Mouse (Mus musculus): ENCODE data around the gene Ercc5.

Gene Ercc5

DNA sequence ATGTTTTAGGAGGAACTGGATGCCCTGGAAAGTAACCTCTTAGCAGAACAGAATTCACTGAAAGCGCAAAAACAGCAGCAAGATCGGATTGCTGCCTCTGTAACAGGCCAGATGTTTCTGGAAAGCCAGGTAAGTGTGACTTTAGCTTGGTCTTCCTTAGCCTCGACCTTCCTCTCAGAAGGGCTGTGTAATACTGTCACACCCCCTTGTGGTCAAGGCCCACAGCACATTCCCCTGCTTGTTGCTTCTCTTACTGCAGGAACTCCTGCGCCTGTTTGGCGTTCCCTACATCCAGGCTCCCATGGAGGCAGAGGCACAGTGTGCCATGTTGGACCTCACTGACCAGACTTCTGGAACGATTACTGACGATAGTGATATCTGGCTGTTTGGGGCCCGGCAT, 26.4 kb downstream of the Ercc5 start:
- DNase-seq (ENCODE audit: low spot score in 2 of 2): no peak

DNA sequence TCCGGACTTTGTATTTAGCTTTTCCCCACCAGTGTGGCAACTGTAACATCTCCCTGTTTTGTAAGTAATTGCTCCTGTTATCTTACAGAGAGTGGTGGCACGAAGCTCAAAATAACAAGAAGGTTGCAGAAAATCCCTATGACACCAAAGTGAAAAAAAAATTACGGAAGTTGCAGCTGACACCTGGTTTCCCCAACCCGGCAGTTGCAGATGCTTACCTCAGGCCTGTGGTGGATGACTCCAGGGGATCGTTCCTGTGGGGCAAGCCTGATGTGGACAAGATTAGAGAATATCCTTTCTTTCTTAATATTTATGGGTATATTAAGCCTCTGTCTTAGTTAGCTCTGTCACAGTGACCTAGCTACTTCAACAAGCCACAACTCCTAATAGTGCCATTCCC, 30.5 kb downstream of the Ercc5 start:
- DNase-seq (ENCODE audit: low spot score in 2 of 2): no peak

DNA sequence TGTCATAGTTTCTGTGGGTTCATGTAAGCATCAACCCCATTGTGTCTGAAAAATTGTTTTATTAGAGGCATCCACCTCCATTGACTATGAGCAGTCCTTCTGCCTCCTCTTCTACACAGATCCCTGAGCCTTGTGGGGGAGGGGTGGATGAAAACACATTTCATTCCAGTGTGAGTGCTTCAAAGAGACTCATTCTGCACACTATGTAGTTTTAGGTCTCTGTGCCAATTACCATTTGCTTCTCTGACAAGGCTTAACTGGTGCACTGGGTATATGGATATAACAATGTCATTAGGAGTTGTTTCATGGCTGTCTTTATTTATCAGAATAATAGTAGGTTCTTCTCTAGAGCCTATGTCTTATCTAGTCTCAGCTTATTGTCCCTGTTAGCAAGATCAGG, 38.9 kb downstream of the Ercc5 start:
- DNase-seq (ENCODE audit: low spot score in 2 of 2): no peak

DNA sequence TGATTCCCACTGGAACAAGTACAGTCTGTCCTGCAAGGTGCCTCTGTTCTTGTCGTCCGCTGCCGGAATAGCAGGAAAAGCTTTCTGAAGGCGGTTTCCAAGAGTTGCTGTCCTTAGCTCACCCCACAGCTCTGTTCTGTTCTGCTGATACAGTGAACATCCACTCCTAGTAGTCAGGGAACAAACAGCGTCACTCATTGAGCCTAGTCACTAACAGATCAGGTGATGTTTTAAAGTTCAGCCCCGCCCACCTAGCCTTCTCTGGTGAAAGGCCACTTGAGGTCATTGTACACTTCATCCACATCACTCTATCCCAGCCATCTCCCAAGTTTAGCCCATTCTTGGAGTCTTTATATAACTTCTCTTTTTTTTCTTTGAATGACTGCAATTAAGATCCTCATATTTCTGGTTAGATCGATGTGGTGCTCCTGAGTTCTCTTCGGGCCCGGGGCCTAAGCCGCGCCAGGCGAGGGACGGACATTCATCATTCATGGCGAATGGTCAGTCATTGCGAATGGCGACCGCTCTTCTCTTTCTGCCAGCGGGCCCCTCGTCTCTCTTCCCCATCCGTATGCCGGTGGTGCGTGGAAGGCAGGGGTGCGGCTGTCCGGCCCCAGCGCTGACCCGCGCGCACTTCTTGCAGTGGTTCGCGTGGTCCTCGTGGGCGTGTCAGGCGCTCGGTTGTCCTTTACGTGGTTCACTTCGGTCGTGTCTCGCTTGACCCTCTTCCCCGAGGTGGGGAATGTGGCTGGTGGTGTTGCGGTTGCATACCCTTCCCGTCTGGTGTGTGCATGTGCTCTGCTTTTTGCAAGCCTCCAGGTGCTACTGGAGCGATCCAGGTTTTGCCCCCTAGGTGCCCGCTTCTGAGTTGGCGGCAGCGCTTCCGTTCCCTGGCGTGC, 51.0 kb downstream of the Ercc5 start:
- DNase-seq (ENCODE audit: low spot score in 2 of 2): peak; percentile 15 to 17

DNA sequence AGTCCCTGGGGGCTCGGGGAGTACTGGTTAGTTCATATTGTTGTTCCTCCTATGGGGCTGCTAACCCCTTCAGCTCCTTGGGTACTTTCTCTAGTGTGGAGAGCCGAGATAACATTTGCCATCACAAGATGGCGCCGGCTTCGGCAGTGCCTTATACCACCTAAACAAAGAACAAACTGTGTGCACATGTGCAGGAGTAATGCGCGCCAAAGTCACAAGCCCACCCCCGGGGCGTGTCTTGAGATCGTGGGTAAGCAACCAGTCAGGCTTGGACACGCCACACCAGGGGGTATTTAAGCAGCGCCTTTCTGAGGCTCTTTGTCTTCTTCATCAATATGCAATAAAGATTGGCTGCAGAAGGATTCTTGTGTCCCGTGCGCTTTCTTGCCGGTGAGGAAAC, 55.3 kb downstream of the Ercc5 start:
- no peak for DNase-seq (ENCODE audit: low spot score in 2 of 2)

DNA sequence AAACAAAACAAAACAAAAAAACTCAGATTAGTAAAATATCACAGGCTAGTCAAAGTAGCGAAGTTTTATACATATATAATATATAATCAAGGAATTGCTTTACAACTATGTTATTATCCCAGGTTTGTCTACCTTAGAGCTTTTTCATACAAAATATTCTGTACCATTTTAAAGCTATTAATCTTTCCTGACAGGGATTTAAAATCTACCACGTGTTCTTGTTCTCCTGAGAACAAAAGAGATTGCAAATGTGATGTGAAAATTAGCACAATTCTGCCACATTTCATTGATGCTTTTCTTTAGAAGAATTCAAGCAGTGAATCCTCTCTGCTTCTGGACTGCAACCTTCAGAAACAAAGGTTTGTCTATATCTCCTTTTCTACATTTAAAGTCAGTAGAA, 66.9 kb downstream of the Ercc5 start:
- DNase-seq (ENCODE audit: low spot score in 2 of 2): no peak

DNA sequence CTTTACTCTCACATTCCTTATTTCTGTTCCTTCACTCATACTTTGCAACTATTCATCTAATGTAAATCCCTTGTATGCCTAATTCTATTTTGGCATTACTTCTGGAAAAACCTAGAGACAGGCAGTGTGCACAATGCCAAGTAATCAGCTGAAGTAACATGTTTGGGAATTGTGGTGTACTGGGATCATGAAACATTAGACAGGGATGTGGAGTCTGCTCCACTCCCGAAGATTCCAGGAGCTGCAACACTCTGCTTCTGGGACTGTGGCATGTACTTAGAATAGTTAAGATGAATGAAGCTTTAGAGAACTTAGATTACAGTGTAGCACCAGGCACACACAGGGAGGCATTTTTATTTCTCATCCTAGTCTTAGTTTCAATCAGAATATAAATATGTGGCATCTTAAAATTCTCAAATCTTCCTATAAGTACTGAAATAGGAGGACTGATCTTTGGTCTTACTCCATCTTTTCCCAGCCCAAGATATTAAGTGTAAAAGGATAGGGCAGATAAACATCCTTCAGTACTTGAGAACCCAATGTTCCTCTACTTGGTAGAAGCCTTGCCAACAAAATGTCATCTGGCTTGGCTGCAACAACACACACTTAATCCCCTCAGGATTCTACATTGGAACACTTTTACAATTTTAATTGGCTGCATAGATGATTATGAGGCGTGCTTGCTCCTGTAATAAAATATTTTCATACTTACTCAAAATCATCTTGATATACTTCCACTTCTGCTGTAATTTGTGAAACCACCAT, 69.0 kb downstream of the Ercc5 start:
- DNase-seq (ENCODE audit: low spot score in 2 of 2): no peak

DNA sequence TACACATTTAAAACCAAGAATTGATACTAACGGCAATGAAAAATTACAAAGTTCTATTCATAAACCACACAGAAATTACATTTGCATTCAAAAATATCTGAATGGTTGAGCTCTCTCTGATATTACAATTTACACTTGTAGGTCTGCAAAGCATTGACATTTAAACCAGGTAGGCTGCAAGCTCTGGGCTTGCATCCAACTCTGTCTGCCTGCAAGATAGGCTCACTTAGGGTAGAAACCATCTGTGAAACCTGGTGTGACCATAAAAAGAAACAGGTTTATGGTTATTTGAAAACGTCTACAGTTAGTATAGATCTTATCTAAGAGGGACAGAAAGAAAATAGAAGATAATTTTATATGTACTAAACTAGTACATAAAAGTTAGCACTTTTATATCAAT, 69.6 kb downstream of the Ercc5 start:
- no peak for DNase-seq (ENCODE audit: low spot score in 2 of 2)

DNA sequence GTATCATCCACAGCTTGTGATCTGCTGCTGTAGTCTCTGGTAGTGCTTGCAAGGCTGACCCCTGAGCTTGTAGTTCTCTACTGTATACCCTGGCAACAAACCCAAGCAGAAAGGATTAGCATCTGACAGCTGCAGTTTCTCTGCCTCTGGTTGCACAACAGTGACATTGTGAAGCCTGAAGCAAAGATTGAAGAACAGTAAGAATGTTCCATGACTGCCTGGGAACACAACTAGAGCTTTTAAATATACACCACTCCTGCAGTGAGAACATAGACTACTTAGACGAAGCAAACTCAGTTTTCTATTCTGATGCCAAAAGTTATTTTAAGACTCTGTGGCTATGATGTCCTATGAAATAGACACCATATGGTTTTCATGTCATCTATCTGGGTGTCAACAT, 71.3 kb downstream of the Ercc5 start, which contains the start of gene Mettl21e:
Gene Mettl21e (minus strand): TSS at position 86 of the 400 bp plus-strand sequence.
- DNase-seq (ENCODE audit: low spot score in 2 of 2): no peak

DNA sequence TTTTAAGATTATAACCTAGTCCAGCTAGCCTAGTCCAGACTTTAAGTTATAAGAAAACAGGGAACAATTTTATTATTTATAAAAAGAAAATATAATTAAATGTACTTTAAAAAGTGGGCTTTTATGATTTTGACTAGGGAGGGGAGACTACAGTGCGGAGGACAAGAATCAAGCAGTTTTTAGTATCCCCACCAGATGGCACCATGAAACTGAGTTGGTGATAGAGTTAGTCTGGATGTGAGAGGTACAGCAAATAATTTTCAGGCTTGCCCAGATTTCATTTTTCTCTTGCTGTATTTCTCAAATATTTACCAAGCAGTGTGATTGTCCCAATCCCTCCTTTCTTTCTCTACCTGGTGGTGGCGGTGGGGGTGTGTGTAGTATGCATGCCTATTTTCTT, 81.5 kb downstream of the Ercc5 start:
- DNase-seq (ENCODE audit: low spot score in 2 of 2): peak in 1 of 2 experiments; percentile 39
